8 mouse cellular contexts compared by ENCODE assay signal in genomic region chr2:84826488-84827282, GRCm38 (mm10). TPM values are rescaled to one million over a fixed set of nuclear protein-coding genes. Genes with fewer than 3 reads are reported as not detected.
DNase-seq lines count a peak whose midpoint lies in the region; ATAC-seq and TF ChIP-seq lines count a peak whose summit lies in the region.

Gene Timm10, plus strand, starts transcription at chr2:84826997.

- no peak for TF ChIP-seq CTCF in G1E (IDR thresholded peaks at IDR 0.05; ENCODE audit: low read depth, low read length)
- no peak for TF ChIP-seq CTCF in cerebellum, adult 2 months (IDR thresholded peaks at IDR 0.05; ENCODE audit: borderline replicate concordance, insufficient read depth, low read depth, low read length)
- no peak for TF ChIP-seq CTCF in forebrain, postnatal 0 days (IDR thresholded peaks at IDR 0.05; ENCODE audit: low read depth)

- no peak within 1 kb of the TSS for H3K27ac ChIP-seq in cerebellum, adult 2 months (ENCODE audit: insufficient read depth, low read length)
- peak within 1 kb of the TSS; percentile 72 for H3K27ac ChIP-seq in forebrain, postnatal 0 days (ENCODE audit: low read depth, low read length)
- H3K27ac ChIP-seq in lung, embryonic 15.5 days: no peak within 1 kb of the TSS

- peak within 1 kb of the TSS; percentile 75 for H3K9ac ChIP-seq in forebrain, postnatal 0 days
- H3K9ac ChIP-seq in lung, embryonic 15.5 days: peak within 1 kb of the TSS; percentile 60

- H3K27me3 ChIP-seq in G1E (ENCODE audit: insufficient read depth, low read length): peaks cover 13% of the 10 kb centered on the region
- no peaks in the 10 kb centered on the region for H3K27me3 ChIP-seq in cerebellum, adult 2 months (ENCODE audit: control insufficient read depth, insufficient read depth, low read length)
- no peaks in the 10 kb centered on the region for H3K27me3 ChIP-seq in forebrain, postnatal 0 days (ENCODE audit: insufficient read depth, low read length)
- H3K27me3 ChIP-seq in lung, embryonic 15.5 days: no peaks in the 10 kb centered on the region

- DNase-seq in G1E (ENCODE audit: low spot score): peak; percentile 85
- DNase-seq in cerebellum, adult 2 months: peak; percentile 88 to 92
- DNase-seq in forebrain, postnatal 0 days: peak; percentile 97
- DNase-seq in heart, postnatal 4 days: peak; percentile 86
- DNase-seq in layer of hippocampus, adult 8-10 months (ENCODE audit: low spot score in 2 of 2): peak; percentile 91
- peak; percentile 83 for DNase-seq in ovary, adult 18-20 months (ENCODE audit: low spot score)
- peak; percentile 76 for DNase-seq in thymus, postnatal 0 days (ENCODE audit: low spot score)

- TF ChIP-seq POLR2A in cerebellum, adult 2 months (IDR thresholded peaks at IDR 0.05; ENCODE audit: borderline replicate concordance, insufficient read depth, low read length): peak; percentile 46; the same call in 1 of the 2 replicates

- H3K4me3 ChIP-seq in G1E (ENCODE audit: low read depth, low read length): peak within 1 kb of the TSS; percentile 80
- H3K4me3 ChIP-seq in cerebellum, adult 2 months (replicated peaks; ENCODE audit: insufficient read depth, low read depth, low read length): peak within 1 kb of the TSS; percentile 77
- peak within 1 kb of the TSS; percentile 89 for H3K4me3 ChIP-seq in forebrain, postnatal 0 days (ENCODE audit: low read depth, low read length)
- H3K4me3 ChIP-seq in lung, embryonic 15.5 days: peak within 1 kb of the TSS; percentile 57

- peak; percentile 95 for ATAC-seq in G1E (ENCODE audit: extremely low read depth, insufficient number of reproducible peaks, low FRiP score, poor library complexity, severe bottlenecking)
- peak; percentile 96 for ATAC-seq in forebrain, postnatal 0 days
- ATAC-seq in lung, embryonic 15.5 days (ENCODE audit: borderline replicate concordance, extremely low read depth, low FRiP score, low TSS enrichment): peak; percentile 82

- peak within 1 kb of the TSS; percentile 99 for H3K4me2 ChIP-seq in forebrain, postnatal 0 days (ENCODE audit: low read depth)
- peak within 1 kb of the TSS; percentile 95 for H3K4me2 ChIP-seq in lung, embryonic 15.5 days

- WGBS in cerebellum, adult 2 months: under 1% methylated on average over 34 of the region's 34 CpGs
- under 1% methylated on average over 34 of the region's 34 CpGs for WGBS in forebrain, postnatal 0 days
- WGBS in lung, embryonic 15.5 days: under 1% methylated on average over 34 of the region's 34 CpGs

- no peaks in the 10 kb centered on the region for H3K9me3 ChIP-seq in G1E (replicated peaks)
- no peaks in the 10 kb centered on the region for H3K9me3 ChIP-seq in forebrain, postnatal 0 days (ENCODE audit: low read length)
- no peaks in the 10 kb centered on the region for H3K9me3 ChIP-seq in lung, embryonic 15.5 days

- H3K36me3 ChIP-seq in G1E (replicated peaks): peaks cover 33% of the 10 kb centered on the region
- peaks cover 12% of the 10 kb centered on the region; the same call in 1 of the 2 replicates for H3K36me3 ChIP-seq in forebrain, postnatal 0 days (ENCODE audit: insufficient read depth)
- H3K36me3 ChIP-seq in lung, embryonic 15.5 days: peaks cover 5% of the 10 kb centered on the region; the same call in 1 of the 2 replicates

- H3K4me1 ChIP-seq in G1E (ENCODE audit: insufficient read depth, low read depth, low read length): peaks cover 47% of the 10 kb centered on the region
- no peaks in the 10 kb centered on the region; the same call in 1 of the 2 replicates for H3K4me1 ChIP-seq in cerebellum, adult 2 months (ENCODE audit: control insufficient read depth, insufficient read depth, low read length)
- peaks cover 11% of the 10 kb centered on the region; the same call in 1 of the 2 replicates for H3K4me1 ChIP-seq in forebrain, postnatal 0 days (ENCODE audit: insufficient read depth)
- peaks cover 10% of the 10 kb centered on the region for H3K4me1 ChIP-seq in lung, embryonic 15.5 days

RNA-seq across cellular contexts. Expression of gene Timm10, which starts in this region (rescaled TPM):
- 13.5 and 21.0 TPM in 2 replicates for total RNA-seq in G1E (2014; fragmentation: Nextera tagmentation)
- total RNA-seq in G1E (2017): 51.5 and 54.9 TPM in 2 replicates
- 13.3 and 19.5 TPM in 2 replicates for polyA plus RNA-seq in G1E (2012)
- polyA plus RNA-seq in cerebellum, adult 2 months (2012; rRNA removed): 83.3 and 88.4 TPM in 2 replicates
- 67.3 and 74.6 TPM in 2 replicates for total RNA-seq in forebrain, postnatal 0 days (2014; rRNA removed)
- 97.7 and 116 TPM in 2 replicates for polyA plus RNA-seq in forebrain, postnatal 0 days (2015; fragmentation: Nextera tagmentation; extraction: Ambion mirVana)
- 100 to 1,000 TPM; 107 to 126 TPM for total RNA-seq in heart, postnatal 4 days (2021)
- 10 to 100 TPM; 44.2 to 55.4 (median 50.7) TPM for total RNA-seq in layer of hippocampus, adult 8-10 months (2022)
- polyA plus RNA-seq in lung, embryonic 15.5 days (2015; fragmentation: Nextera tagmentation; extraction: Ambion mirVana): 44.3 and 48.0 TPM in 2 replicates
- 35.6 and 38.9 TPM in 2 replicates for polyA plus RNA-seq in thymus, postnatal 0 days (2015; fragmentation: Nextera tagmentation; extraction: Ambion mirVana)
